Mouse (Mus musculus) cortical plate, adult 2 months (tissue): ENCODE measurements around the gene Acsbg2.

Experiments used
- CTCF ChIP-seq: fragments of 200-500 bp; IDR thresholded peaks from 2 replicates; pipeline ENCODE4 v1.5.1; 2011; ENCODE audit warnings: mild to moderate bottlenecking, control low read depth, low read length; ENCODE audit not compliant: insufficient read depth; ENCODE audit errors: extremely low read depth
- POLR2A ChIP-seq: fragments of 200-500 bp; IDR thresholded peaks from 2 replicates; pipeline ENCODE4 v1.6.1; 2011; ENCODE audit warnings: mild to moderate bottlenecking, low read length, control low read depth; ENCODE audit not compliant: insufficient read depth; ENCODE audit errors: extremely low read depth

- TF ChIP-seq CTCF (no peak), POLR2A (no peak)
Measured at GRCm38 (mm10) chr17:56830411-56831110, 43.7 kb downstream of the Acsbg2 start, which contains the start of gene Rfx2.
